Mouse (Mus musculus) heart, postnatal 14 days (tissue): ENCODE measurements around the gene Palm2. TPM values are rescaled to one million over a fixed set of nuclear protein-coding genes. Genes with fewer than 3 reads are reported as not detected.

Source experiments
- DNase-seq, 2 experiments: peaks; one replicate each; pipeline ENCODE4 v3.0.0; 2021 to 2022
- intact Hi-C: fragments of 180-260 bp; cut with DNase I; formaldehyde crosslinking; loops from one replicate; pipeline ENCODE4 v1.15.1; 2025
- total RNA-seq, 2 experiments: library from RNA; stranded (reverse); gene quantifications; 2 replicates each; pipeline ENCODE4 v1.2.3; 2021

Palm2 gene
- total RNA-seq, 2 experiments from 2014 or later = 13.9 to 18.2 TPM

DNA sequence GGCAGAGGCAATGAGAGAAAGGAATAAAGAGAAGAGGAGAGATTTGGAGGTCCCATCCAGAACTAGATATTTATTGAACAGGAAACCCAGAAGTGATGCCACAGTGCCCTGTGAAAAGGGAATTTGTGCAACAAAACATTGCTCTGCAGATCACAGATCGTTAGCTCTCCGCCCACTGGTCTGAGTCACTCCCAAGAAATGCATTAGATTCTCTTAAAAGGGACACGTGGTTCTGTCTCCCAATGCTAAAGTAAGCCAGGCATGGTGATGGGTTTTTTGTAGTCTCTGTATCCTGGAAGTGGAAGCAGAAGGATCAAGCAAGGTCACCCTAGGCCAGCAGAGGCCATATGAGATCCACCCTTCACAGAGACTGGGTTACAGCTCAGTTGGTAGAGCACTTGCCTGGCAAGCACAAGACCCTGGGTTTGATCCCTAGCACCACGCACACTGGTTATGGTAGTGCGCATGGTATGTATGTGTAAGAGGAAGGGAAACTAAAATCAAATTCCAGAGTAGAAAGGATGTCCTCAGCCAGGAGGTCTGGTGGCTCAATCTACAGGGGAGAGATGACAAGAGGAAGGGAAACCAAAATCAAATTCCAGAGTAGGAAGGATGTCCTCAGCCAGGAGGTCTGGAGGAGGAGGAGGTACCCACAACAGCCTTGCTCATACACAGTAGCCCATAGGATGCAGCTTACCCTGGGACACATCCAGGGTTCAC is 218.3 kb downstream of the Palm2 start:
- intact Hi-C loops = no loop called here
- DNase-seq = no peak

DNA sequence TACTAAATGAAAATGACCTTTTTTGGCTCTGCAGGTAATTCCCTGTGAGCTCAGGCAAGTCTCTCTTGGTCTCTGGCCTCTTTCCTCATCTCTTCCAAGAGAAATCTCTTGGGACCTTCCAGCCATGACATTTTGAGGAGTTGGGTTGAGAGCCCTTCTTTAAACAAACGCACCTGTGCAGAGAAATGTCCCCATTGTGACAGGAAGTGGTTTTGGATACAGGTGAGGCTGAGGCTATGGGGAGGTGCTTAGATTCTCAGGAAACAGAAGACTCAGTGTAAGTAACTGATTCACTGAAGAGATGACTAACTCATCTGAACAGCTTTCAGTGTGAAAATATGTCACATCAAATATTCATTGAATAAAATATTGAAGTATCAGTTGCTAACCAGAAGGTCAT is 221.9 kb downstream of the Palm2 start:
- intact Hi-C loops = no loop called here
- DNase-seq = no peak

DNA sequence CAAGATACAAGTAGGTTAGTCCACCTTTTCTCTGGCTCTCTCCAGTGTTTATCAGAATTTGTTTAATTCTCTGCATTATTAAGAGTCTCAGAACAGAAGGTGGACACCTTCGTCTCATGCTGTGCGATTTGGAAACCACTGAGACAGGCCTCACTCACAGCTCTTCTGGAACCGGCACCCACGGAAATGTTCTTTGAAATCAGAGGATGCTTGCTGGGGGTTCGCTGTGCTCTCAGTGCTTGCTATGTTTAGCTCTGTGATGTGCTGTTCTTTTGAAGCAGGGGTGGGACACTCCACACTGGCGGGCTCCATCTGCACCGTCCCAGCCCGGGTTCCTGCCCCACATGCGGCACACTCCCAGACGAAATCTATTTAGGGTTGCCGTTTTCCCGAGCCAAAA is 222.3 kb downstream of the Palm2 start:
- DNase-seq = no peak
- intact Hi-C loops = no loop called here

DNA sequence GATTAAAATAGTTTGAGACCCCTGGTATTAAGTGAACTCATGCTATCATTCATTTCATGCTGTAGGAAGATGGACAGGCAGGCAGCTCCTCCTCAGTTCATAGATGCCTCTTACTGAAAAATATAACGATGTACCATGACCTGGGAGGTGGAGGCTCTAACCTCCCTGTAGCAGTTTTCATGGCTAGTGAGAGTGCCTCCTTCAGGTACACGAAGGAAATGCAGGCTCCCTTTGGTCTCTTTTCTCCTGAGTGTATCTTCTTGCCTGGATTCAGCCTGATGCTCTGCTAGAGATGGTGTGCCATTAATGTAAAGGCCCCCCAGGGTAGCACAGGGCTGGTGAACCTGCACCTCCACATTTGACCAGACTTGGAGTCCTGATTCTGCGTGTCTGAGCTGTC is 222.8 kb downstream of the Palm2 start:
- intact Hi-C loops = no loop called here
- no peak for DNase-seq

DNA sequence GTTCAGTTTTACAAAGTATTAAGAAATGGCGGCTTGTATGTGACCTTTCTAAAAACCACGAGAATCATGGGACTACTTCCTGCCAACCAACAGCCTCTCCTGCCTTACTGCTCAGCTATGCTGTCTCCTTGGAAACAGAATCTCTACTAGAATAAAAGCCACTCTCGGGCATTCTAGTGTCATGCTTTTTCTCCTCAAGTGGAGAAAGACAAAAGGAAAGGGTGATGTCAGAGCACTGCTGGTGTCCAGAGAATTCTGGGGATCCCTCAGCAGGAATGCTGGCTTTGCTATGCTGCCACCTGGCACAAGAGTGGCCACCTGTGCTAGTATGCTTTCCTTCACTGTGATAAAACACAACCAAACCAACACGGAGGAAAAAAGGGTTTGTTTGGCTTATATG is 226.4 kb downstream of the Palm2 start:
- no peak for DNase-seq
- intact Hi-C loops = no loop called here

DNA sequence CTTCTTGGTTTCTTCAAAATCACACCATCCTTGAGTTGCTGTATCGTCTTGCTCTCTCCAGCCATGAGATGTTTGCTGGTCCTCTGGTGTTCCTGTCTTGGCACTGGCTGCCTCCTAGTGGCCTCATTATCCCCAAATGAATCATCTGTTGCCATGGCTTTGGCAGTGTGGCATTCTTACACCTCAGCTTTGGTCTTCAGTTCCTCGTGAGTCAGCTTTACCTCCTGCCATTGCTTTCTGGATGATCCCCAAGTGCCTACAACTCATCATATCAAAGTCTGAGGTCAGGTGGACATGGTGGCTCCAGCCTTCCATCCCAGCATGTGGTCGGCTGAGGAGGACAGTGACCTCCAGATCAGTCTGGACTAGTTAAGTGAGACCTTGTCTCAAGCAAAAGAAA is 232.1 kb downstream of the Palm2 start:
- intact Hi-C loops = loop anchor here (5.0 kb wide), 1 partner anchor 411 kb away; no protein-coding TSS in a partner anchor

DNA sequence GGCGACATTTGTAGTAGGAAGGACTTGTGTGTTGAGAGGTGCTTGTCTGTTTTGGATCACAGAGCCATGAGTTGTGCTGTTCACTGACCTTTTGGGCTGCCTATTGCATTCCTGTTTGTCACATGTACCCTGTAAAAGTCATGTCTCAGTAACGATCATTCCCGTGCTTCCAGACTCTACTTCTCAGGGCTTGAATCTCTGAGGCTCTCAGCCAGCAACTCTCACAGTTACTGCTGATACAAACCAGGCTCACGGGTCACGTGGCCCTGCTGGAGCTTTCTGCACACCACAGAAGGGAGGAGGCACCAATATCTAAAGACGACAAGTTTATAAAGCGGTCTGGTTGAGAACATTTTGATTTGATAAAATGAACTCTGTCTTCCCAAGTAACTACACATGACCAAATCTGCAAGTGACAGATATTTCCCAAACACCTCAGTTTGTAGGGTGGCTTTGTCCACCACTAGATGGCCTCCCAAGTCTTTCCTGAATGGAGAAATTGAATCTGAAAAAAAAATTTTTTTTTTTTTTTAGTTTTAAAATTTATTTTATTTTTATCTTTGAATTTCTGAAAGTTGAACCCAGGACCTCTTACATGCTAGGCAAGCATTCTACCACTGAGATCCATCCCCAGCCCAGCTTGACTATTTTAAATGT is 236.9 kb downstream of the Palm2 start:
- peak; percentile 58 to 70 for DNase-seq
- intact Hi-C loops = loop anchor here (5.0 kb wide), 1 partner anchor 46 kb away; the partner anchor contains the start of gene Akap2

More for the DNA sequence above, 232.1 kb downstream of the Palm2 start:
- DNase-seq = no peak

DNA sequence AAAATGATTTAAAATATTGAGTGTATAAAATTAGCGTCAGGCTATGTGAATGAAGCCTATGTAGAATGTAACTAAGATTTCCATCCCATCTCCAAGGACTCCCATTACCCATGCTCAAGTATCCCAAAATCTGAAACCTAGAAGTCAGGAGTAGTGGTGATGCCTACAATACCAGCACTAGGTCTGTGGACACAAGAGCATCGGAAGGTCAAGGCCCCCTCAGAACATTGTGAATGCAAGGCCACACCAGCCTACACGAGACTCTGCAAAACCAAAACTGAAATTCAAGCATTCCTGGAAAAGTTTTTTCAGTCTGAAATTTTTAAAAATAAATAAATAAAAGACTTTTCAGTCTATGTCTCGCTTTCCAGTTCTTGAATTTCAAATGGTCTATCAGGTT is 238.5 kb downstream of the Palm2 start:
- DNase-seq = no peak
- intact Hi-C loops = loop anchor here (2.0 to 5.0 kb wide), 3 partner anchors 45 to 208 kb away; partner anchors contain the start of gene Akap2

DNA sequence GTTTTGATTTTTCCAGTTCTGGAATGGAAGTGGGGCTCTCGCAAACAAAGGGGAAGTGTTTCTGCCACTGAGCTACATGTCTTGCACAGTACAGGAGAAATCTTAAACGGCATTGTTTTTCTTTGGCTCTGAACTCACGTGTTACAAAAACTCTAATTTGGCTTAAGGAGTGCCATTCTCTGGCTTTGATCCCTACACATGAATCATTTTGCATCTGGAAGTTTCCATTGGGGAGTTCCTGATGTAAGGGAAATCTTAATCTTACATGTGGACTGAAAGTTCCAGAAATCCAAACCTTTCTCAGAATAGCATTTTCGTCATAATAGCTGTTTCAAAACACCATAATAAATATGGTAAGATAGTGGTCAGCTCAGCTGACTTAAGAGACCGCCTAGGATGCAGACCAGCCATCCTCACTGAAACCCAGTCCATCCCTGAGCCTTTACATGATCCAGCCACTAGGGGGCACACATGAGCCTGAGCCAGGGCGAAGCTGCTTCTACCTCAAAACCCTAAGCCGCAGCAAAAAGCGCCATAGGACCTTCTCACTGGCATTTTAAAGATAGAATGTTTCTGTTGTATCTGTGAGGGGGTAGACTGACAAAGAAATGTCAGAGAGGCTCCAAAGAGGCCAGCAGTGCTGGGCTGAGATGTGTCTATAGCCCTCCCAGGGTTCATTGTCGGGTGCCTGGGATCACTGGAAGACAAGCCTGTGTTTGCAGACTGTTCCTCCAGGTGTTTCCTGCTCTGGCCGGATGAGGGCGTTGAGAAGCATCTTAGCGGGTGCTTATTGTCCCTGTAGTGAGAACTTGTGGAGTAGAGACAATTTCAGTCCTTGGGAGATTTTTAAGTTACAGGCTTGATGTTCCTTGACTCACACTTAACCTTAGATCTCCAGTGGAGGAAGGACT is 239.2 kb downstream of the Palm2 start:
- peak; percentile 92 to 95 for DNase-seq
- intact Hi-C loops = loop anchor here (1.0 to 5.0 kb wide), 4 partner anchors 44 to 231 kb away; partner anchors contain the start of gene Akap2

DNA sequence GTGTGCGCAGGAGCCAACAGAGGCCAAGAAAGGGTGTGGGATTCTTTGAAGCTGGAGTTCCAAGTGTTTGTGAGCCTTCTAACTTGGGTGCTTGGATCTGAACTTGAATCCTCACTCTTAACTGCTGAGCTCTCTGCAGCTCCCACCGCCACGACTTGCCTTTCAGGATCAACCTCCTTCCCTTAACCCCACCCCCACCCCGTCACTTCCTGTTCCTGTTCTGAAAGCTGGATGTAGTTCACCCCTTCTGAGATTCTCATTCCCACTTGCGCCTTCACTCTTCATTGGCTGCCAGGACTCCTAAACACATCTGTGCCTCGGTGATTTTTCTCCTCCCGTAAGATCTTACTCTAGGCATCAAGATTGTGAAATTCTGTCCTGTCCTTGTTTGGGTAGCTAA is 240.3 kb downstream of the Palm2 start:
- intact Hi-C loops = loop anchor here (2.0 to 5.0 kb wide), 2 partner anchors 43 to 172 kb away; partner anchors contain the start of gene Akap2

DNA sequence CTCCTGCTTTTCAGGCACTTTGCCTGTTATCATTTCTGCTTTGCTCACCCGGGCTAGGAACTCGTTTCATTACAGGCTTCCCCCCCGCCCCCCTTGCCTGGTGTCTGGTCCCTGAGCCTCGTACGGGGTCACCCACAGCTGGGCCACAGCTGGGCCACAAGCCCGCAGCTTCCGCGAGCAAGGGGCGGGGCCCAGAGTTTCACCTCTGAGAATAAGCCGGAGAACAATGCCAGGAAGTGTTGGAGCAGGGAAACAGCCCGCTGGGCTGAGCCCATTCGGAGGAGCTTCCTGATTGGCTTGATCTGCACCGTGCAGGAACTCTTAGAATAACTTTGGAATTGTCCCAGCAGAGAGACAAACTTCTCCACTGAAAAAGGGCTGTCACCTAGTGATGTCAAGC is 241.3 kb downstream of the Palm2 start:
- DNase-seq = peak; percentile 86 to 88
- intact Hi-C loops = loop anchor here (2.0 kb wide), 1 partner anchor 171 kb away; no protein-coding TSS in a partner anchor

More for the DNA sequence above, 240.3 kb downstream of the Palm2 start:
- DNase-seq = no peak

DNA sequence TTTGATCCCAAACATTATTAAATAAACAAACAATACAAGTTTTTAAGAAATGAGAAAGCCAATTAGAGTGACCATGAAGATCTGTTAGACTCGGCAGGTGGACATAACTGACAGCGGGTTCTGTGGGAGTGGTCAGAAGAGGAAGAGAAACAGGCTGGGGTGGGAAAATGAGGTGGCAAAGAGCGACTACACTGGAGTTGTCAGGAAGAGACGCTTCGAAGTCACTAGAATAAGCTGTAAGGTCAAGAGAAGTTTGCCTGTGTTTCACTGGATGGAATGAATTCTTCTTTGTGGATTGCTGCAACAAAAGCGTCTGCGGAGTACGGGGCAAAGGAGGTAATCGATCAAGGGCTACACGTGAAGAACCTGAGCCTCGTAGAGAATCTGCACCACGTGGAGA is 243.9 kb downstream of the Palm2 start:
- intact Hi-C loops = no loop called here
- DNase-seq = no peak

DNA sequence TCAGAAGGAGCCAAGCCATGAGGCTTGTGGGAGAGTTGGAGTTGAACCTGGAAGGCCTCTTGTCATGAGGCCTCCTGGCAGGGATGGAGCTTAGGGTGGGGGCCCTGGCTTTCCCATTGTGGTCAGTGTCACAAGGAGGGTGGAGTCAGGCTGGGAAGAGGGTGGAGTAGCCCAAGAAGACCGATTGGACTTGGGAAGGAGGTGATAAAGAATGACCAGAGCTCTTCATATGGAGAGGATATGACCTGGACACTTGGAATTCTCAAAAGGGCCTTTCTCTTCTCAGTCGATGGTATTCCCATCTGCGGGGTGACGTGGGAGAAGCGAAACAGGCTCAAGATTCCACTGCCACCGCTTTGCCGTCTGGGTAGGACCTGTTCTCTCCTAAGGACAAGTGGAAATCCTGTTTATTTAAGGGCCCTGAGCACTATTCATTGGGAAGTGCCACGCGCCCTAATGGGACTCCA is 245.0 kb downstream of the Palm2 start:
- intact Hi-C loops = no loop called here
- DNase-seq = peak; percentile 51 to 57

DNA sequence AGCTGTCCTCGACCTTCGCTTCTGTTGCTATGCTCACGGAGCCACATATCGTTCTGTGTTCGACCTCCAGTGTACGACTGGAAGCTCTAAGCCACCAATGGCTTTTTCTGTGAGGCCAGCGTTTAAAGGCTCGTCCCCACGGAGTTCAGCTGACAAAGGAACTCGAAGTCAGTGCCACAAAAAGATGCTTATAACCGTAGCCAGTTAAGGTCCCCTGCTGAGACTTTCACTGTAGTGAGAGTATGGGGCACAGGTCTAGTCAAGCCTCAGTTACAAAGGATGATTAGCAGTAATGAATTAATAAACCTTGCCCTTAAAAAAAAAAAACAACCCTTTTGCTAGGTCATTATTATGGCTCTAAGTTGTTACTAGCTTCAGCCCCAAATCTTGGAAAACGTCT is 246.1 kb downstream of the Palm2 start:
- intact Hi-C loops = no loop called here
- DNase-seq = no peak

DNA sequence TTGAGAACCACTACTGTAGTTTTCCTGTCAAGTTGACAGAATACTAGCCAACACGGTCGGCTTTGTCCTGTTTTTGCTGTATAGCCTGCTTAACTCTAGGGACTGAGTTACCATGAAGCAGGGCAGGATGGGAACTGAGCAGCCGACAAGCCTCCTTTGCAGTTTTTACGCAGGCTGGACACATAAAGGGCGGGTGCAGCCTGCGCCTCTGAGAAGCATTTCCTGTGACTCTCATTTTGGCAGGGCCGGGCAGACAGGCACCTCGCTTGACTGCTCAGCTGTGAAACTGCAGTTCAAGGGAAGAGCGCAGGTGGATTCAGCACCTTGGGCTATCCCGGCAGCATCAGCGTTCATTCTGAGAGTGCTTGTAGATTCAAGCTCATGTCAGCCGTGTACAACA is 247.5 kb downstream of the Palm2 start:
- intact Hi-C loops = no loop called here
- DNase-seq = peak; percentile 57 to 58

DNA sequence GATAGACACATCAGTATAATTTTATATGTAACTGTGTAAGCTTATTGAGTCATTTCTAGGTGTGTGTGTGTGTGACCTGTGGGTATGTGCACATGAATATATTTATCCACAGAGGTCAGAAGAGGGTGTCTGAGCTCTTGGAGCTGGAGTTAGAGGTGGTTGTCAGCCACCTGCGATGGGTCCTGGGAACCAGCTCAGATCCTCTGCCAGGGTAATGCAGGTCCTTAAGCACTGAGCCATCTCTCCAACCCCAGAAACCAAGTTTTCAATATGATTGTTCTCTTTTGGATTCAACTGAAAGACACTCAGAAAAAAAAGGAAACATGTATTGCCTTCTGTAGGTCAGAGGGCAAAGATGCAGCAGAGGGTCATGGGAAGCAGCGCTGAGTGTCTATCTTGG is 248.3 kb downstream of the Palm2 start:
- intact Hi-C loops = no loop called here
- DNase-seq = no peak

DNA sequence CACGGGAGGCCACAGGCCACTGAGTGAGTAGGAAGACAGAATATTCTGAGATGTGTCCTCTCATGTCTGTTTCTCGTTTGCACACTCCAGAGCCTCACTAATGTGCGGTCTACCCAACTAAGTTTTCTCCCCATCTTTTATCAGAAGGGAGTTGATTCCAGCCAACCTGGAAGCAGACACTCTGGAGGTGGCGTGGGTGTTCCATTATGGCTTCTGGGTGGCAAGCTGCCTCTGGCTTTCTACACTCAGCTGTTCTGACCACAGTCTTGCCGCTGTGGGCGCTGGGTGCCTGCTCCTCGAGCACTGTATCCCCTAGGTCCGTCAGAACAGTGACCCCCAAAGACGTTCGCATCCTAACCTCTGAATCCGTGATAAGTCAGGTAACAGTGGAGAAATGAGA is 248.9 kb downstream of the Palm2 start:
- no peak for DNase-seq
- intact Hi-C loops = no loop called here

DNA sequence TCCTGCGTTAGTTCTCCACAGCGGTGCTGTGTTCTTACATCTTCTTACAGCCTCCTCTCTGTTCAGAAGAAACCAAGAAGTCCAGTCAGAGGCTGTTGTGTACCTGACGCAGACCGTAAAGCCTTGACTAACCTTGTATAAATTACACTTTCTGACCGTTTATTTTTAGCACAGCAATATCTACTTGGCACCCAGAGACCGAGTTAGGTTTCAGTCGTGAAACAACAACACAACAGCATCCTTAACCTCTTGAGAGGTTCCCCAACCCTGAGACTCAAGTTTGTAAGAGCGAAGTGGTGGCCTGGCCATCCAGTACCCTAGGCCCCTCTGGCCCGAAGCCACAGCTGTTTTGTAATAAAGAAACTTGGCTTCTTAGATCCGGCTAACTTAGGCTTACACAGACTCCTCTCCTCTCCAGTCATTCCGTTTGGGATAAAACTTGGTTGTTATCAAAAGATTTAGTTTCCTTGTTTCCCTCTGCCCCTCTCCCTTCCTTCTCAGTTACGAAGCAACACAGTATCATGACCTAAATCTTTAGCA is 250.7 kb downstream of the Palm2 start:
- DNase-seq = peak in 1 of 2 experiments; percentile 19
- intact Hi-C loops = no loop called here

DNA sequence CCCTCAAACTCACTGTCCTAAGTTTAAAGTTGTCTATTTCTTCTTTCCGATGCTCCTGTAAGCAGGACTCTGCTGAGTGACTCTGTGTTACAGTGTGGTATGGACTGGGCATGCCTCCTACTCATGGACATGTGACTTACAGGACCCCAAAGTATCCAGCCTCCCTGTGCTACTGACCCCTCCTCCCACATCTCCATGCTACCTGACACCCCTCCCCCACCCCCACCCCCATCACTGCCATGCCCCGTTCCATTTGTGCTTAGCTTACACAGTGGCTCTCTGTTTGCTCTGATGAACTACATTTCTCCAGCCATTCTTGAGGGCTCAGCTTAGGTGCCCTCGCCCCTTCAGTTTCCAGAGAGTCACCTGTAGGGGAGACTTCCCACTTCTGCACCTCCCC is 252.7 kb downstream of the Palm2 start:
- DNase-seq = no peak
- intact Hi-C loops = no loop called here

DNA sequence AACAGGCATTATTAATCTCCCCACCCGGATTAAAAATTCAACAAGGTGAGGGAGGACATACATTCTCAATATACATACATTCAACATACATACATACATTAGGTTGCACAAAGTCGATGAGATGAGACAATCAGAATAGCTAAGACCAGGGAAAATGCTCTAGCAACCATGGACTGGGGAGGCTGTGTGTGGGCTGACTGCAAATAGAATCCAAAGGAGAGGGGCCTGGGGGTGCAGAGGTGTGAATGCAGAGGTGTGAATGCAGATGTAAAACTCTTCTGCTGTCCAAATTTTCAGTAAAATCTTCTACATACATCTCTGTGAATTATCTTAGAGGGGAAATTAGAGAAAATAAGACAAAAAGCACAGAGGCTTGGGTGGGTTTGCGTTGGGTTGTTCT is 253.5 kb downstream of the Palm2 start:
- intact Hi-C loops = no loop called here
- DNase-seq = no peak
